Mouse (Mus musculus) midbrain, embryonic 12.5 days (tissue): ENCODE results near the gene Meiob. TPM values are rescaled to one million over a fixed set of nuclear protein-coding genes. Genes with fewer than 3 reads are reported as not detected.

Experiments
- ATAC-seq: fragments of 200-750 bp; cut with Nextera tagmentation; 2 replicates; pipeline ENCODE4 v1.8.0; 2017; ENCODE audit warnings: low read depth, moderate TSS enrichment, moderate library complexity; ENCODE audit not compliant: low FRiP score
- H3K27ac ChIP-seq: fragments of 300-500 bp; sonication (generic); replicated peaks from 2 replicates; pipeline ENCODE4 v1.5.1; 2016; ENCODE audit warnings: mild to moderate bottlenecking
- H3K27me3 ChIP-seq: fragments of 300-500 bp; sonication (generic); 2 replicates; pipeline ENCODE4 v1.6.1; 2016; ENCODE audit warnings: mild to moderate bottlenecking
- H3K36me3 ChIP-seq: fragments of 300-500 bp; sonication (generic); 2 replicates; pipeline ENCODE4 v1.6.1; 2016
- H3K4me1 ChIP-seq: fragments of 300-500 bp; sonication (generic); 2 replicates; pipeline ENCODE4 v1.6.1; 2016
- H3K4me2 ChIP-seq: fragments of 300-500 bp; sonication (generic); replicated peaks from 2 replicates; pipeline ENCODE4 v1.6.1; 2016; ENCODE audit warnings: mild to moderate bottlenecking, moderate library complexity
- H3K4me3 ChIP-seq: fragments of 300-500 bp; sonication (generic); 2 replicates; pipeline ENCODE4 v1.5.1; 2016; ENCODE audit warnings: mild to moderate bottlenecking
- H3K9ac ChIP-seq: fragments of 300-500 bp; sonication (generic); replicated peaks from 2 replicates; pipeline ENCODE4 v1.6.1; 2016; ENCODE audit warnings: mild to moderate bottlenecking, moderate library complexity
- H3K9me3 ChIP-seq: fragments of 300-500 bp; sonication (generic); 2 replicates; pipeline ENCODE4 v1.6.1; 2016; ENCODE audit warnings: mild to moderate bottlenecking
- WGBS: fragments of 180-500 bp; shearing (Covaris S2); methylation state at CpG from one replicate; pipeline ENCODE4 v1.1.7; 2016; 5-methylcytosine and 5-hydroxymethylcytosine counted together
- polyA plus RNA-seq: library from polyadenylated mRNA; unstranded; fragments of >200 nt; fragmentation: Nextera tagmentation; extraction: Ambion mirVana; gene quantifications from 2 replicates; pipeline ENCODE4 v1.2.1, GENCODE M21; 2016

Gene Meiob
- polyA plus RNA-seq, 1 experiment from 2014 or later: not detected

- H3K9ac ChIP-seq: no peak overlapping the region
- H3K4me2 ChIP-seq: no peak overlapping the region
- H3K36me3 ChIP-seq: peaks cover 33% of the 10 kb centered on the region
- H3K4me3 ChIP-seq: no peak overlapping the region
- no peaks in the 10 kb centered on the region for H3K9me3 ChIP-seq
- ATAC-seq: no peak
- H3K27ac ChIP-seq: no peak overlapping the region
- H3K4me1 ChIP-seq: no peaks in the 10 kb centered on the region
- peaks cover 3% of the 10 kb centered on the region for H3K27me3 ChIP-seq
- 91% methylated on average over 13 of the region's 13 CpGs for WGBS
These were observed 52.5 kb downstream of the Meiob start for GRCm38 (mm10) chr17:24856589-24856988.

- ATAC-seq: no peak
- H3K9ac ChIP-seq: no peak overlapping the region
- no peaks in the 10 kb centered on the region for H3K4me1 ChIP-seq
- no peak overlapping the region for H3K4me2 ChIP-seq
- no peak overlapping the region for H3K4me3 ChIP-seq
- H3K36me3 ChIP-seq: peaks cover 44% of the 10 kb centered on the region
- no peak overlapping the region for H3K27ac ChIP-seq
- 83% methylated on average over 8 of the region's 8 CpGs for WGBS
- H3K9me3 ChIP-seq: no peaks in the 10 kb centered on the region
- no peaks in the 10 kb centered on the region for H3K27me3 ChIP-seq
These were observed 53.9 kb downstream of the Meiob start for GRCm38 (mm10) chr17:24857831-24858470.

- ATAC-seq: no peak
- Histone ChIP-seq H3K9me3 (no peaks in the 10 kb centered on the region), H3K36me3 (peaks cover 42% of the 10 kb centered on the region)
These were observed 54.9 kb downstream of the Meiob start for GRCm38 (mm10) chr17:24858967-24859366.

GRCm38 (mm10) chr17:24860076-24860475, 56.0 kb downstream of the Meiob start:
- Histone ChIP-seq H3K36me3 (peaks cover 42% of the 10 kb centered on the region), H3K27ac (no peak overlapping the region), H3K9ac (no peak overlapping the region), H3K27me3 (no peaks in the 10 kb centered on the region), H3K4me3 (no peak overlapping the region), H3K4me2 (no peak overlapping the region), H3K4me1 (no peaks in the 10 kb centered on the region), H3K9me3 (no peaks in the 10 kb centered on the region)
- WGBS: 90% methylated on average over 8 of the region's 8 CpGs
- ATAC-seq: no peak

More at GRCm38 (mm10) chr17:24858967-24859366, 54.9 kb downstream of the Meiob start:
- Histone ChIP-seq H3K9ac (no peak overlapping the region), H3K27me3 (no peaks in the 10 kb centered on the region), H3K4me3 (no peak overlapping the region), H3K27ac (no peak overlapping the region), H3K4me1 (no peaks in the 10 kb centered on the region), H3K4me2 (no peak overlapping the region)
- 89% methylated on average over 6 of the region's 6 CpGs for WGBS

- WGBS: 94% methylated on average over 3 of the region's 3 CpGs
- H3K27ac ChIP-seq: no peak overlapping the region
- H3K4me1 ChIP-seq: no peaks in the 10 kb centered on the region
- no peaks in the 10 kb centered on the region for H3K9me3 ChIP-seq
- H3K4me3 ChIP-seq: no peak overlapping the region
- H3K27me3 ChIP-seq: no peaks in the 10 kb centered on the region
- H3K36me3 ChIP-seq: peaks cover 35% of the 10 kb centered on the region
- no peak overlapping the region for H3K4me2 ChIP-seq
- no peak overlapping the region for H3K9ac ChIP-seq
- ATAC-seq: no peak
These were observed 57.7 kb downstream of the Meiob start for GRCm38 (mm10) chr17:24861785-24862184.

- no peak within 1 kb of the TSS for H3K27ac ChIP-seq
- H3K4me3 ChIP-seq: no peak within 1 kb of the TSS
- no peak within 1 kb of the TSS for H3K4me2 ChIP-seq
- peaks cover 24% of the 10 kb centered on the region for H3K36me3 ChIP-seq
- no peaks in the 10 kb centered on the region for H3K27me3 ChIP-seq
- no peaks in the 10 kb centered on the region for H3K4me1 ChIP-seq
- ATAC-seq: no peak
- H3K9me3 ChIP-seq: no peaks in the 10 kb centered on the region
- WGBS: 90% methylated on average over 8 of the region's 8 CpGs
- H3K9ac ChIP-seq: no peak within 1 kb of the TSS
These were observed 61.7 kb downstream of the Meiob start, which contains the start of gene Igfals for GRCm38 (mm10) chr17:24865776-24866175. Igfals (plus strand) TSS chr17:24865997.

- Histone ChIP-seq H3K9me3 (no peaks in the 10 kb centered on the region), H3K4me1 (no peaks in the 10 kb centered on the region), H3K4me3 (no peak overlapping the region), H3K27me3 (no peaks in the 10 kb centered on the region), H3K9ac (no peak overlapping the region), H3K4me2 (no peak overlapping the region), H3K36me3 (0 out of 2 replicates have a peak, but pooled peaks cover 5% of the 10 kb centered on the region), H3K27ac (no peak overlapping the region)
- no peak for ATAC-seq
- WGBS: 94% methylated on average over 10 of the region's 10 CpGs
These were observed 63.8 kb downstream of the Meiob start for GRCm38 (mm10) chr17:24867914-24868313.

GRCm38 (mm10) chr17:24873695-24874404, 69.8 kb downstream of the Meiob start:
- H3K9me3 ChIP-seq: no peaks in the 10 kb centered on the region
- no peaks in the 10 kb centered on the region; the same call in 1 of the 2 replicates for H3K27me3 ChIP-seq
- WGBS: 48% methylated on average over 4 of the region's 4 CpGs
- no peak overlapping the region for H3K9ac ChIP-seq
- no peak overlapping the region for H3K27ac ChIP-seq
- no peak for ATAC-seq
- H3K4me1 ChIP-seq: no peaks in the 10 kb centered on the region
- no peak overlapping the region for H3K4me3 ChIP-seq
- H3K4me2 ChIP-seq: no peak overlapping the region
- no peaks in the 10 kb centered on the region for H3K36me3 ChIP-seq

GRCm38 (mm10) chr17:24874405-24874745, 70.3 kb downstream of the Meiob start:
- H3K27ac ChIP-seq: no peak overlapping the region
- no peaks in the 10 kb centered on the region; the same call in 1 of the 2 replicates for H3K27me3 ChIP-seq
- H3K9ac ChIP-seq: no peak overlapping the region
- no peak for ATAC-seq
- H3K4me2 ChIP-seq: no peak overlapping the region
- WGBS: 39% methylated on average over 1 of the region's 1 CpGs
- no peak overlapping the region for H3K4me3 ChIP-seq
- H3K4me1 ChIP-seq: no peaks in the 10 kb centered on the region
- no peaks in the 10 kb centered on the region for H3K36me3 ChIP-seq
- no peaks in the 10 kb centered on the region for H3K9me3 ChIP-seq

GRCm38 (mm10) chr17:24874989-24875388, 70.9 kb downstream of the Meiob start:
- Histone ChIP-seq H3K9me3 (no peaks in the 10 kb centered on the region), H3K4me3 (no peak overlapping the region), H3K9ac (no peak overlapping the region), H3K27ac (no peak overlapping the region), H3K27me3 (no peaks in the 10 kb centered on the region; the same call in 1 of the 2 replicates), H3K36me3 (no peaks in the 10 kb centered on the region), H3K4me1 (no peaks in the 10 kb centered on the region), H3K4me2 (no peak overlapping the region)
- 74% methylated on average over 8 of the region's 8 CpGs for WGBS
- ATAC-seq: no peak

- Histone ChIP-seq H3K4me3 (no peak overlapping the region), H3K27ac (no peak overlapping the region), H3K4me1 (no peaks in the 10 kb centered on the region), H3K4me2 (no peak overlapping the region), H3K27me3 (no peaks in the 10 kb centered on the region; the same call in 1 of the 2 replicates), H3K9me3 (no peaks in the 10 kb centered on the region), H3K9ac (no peak overlapping the region; the same call in 1 of the 2 replicates), H3K36me3 (no peaks in the 10 kb centered on the region)
- no peak for ATAC-seq
- 67% methylated on average over 10 of the region's 10 CpGs for WGBS
These were observed 73.4 kb downstream of the Meiob start for GRCm38 (mm10) chr17:24877336-24878116.

- WGBS: 43% methylated on average over 5 of the region's 5 CpGs
- Histone ChIP-seq H3K27ac (no peak overlapping the region), H3K9ac (no peak overlapping the region; the same call in 1 of the 2 replicates), H3K27me3 (no peaks in the 10 kb centered on the region; the same call in 1 of the 2 replicates), H3K9me3 (no peaks in the 10 kb centered on the region), H3K4me2 (no peak overlapping the region), H3K4me3 (no peak overlapping the region), H3K4me1 (no peaks in the 10 kb centered on the region), H3K36me3 (peaks cover 4% of the 10 kb centered on the region)
- no peak for ATAC-seq
These were observed 74.0 kb downstream of the Meiob start for GRCm38 (mm10) chr17:24878117-24878397.
